Mouse (Mus musculus): ENCODE results near the gene Padi1. TPM values are rescaled to one million over a fixed set of nuclear protein-coding genes. Genes with fewer than 3 reads are reported as not detected.

Gene Padi1
- total and polyA plus RNA-seq, 3 experiments: 0.03 to 0.16 TPM; not detected in 1

- no peak for TF ChIP-seq TAL1 (conservative IDR thresholded peaks at IDR 0.05; ENCODE audit: low read depth, low read length)
- no peak for TF ChIP-seq POLR2AphosphoS5 (IDR thresholded peaks at IDR 0.05; ENCODE audit: insufficient replicate concordance, low read depth, low read length)
- no peak for TF ChIP-seq GATA1 (IDR thresholded peaks at IDR 0.05; ENCODE audit: borderline replicate concordance, low read length)
- TF ChIP-seq GATA2 (IDR thresholded peaks at IDR 0.05; ENCODE audit: borderline replicate concordance, low read depth, low read length): no peak
- TF ChIP-seq CTCF (IDR thresholded peaks at IDR 0.05; ENCODE audit: low read depth, low read length): no peak
- peaks cover 18% of the 10 kb centered on the region for H3K4me1 ChIP-seq (ENCODE audit: insufficient read depth, low read depth, low read length)
Observed at GRCm38 (mm10) chr4:140853626-140854025, 8.0 kb upstream of the Padi1 start.

GRCm38 (mm10) chr4:140849310-140849709, 3.7 kb upstream of the Padi1 start:
- DNase-seq (ENCODE audit: low spot score) (no peak), ATAC-seq (ENCODE audit: extremely low read depth, insufficient number of reproducible peaks, low FRiP score, poor library complexity, severe bottlenecking) (no peak)
- H3K4me1 ChIP-seq (ENCODE audit: insufficient read depth, low read depth, low read length): peaks cover 6% of the 10 kb centered on the region
- H3K4me3 ChIP-seq (ENCODE audit: low read depth, low read length): no peak overlapping the region
- H3K9me3 ChIP-seq (replicated peaks): no peaks in the 10 kb centered on the region
- TF ChIP-seq TAL1 (conservative IDR thresholded peaks at IDR 0.05; ENCODE audit: low read depth, low read length): no peak
- TF ChIP-seq CTCF (IDR thresholded peaks at IDR 0.05; ENCODE audit: low read depth, low read length): no peak
- TF ChIP-seq GATA1 (IDR thresholded peaks at IDR 0.05; ENCODE audit: borderline replicate concordance, low read length): no peak
- no peak for TF ChIP-seq GATA2 (IDR thresholded peaks at IDR 0.05; ENCODE audit: borderline replicate concordance, low read depth, low read length)
- no peak for TF ChIP-seq POLR2AphosphoS5 (IDR thresholded peaks at IDR 0.05; ENCODE audit: insufficient replicate concordance, low read depth, low read length)
- no peaks in the 10 kb centered on the region for H3K36me3 ChIP-seq (replicated peaks)
- peaks cover 40% of the 10 kb centered on the region for H3K27me3 ChIP-seq (ENCODE audit: insufficient read depth, low read length)

More at GRCm38 (mm10) chr4:140853626-140854025, 8.0 kb upstream of the Padi1 start:
- H3K9me3 ChIP-seq (replicated peaks): no peaks in the 10 kb centered on the region
- no peak for ATAC-seq (ENCODE audit: extremely low read depth, insufficient number of reproducible peaks, low FRiP score, poor library complexity, severe bottlenecking)
- H3K4me3 ChIP-seq (ENCODE audit: low read depth, low read length): no peak overlapping the region
- H3K36me3 ChIP-seq (replicated peaks): no peaks in the 10 kb centered on the region
- DNase-seq (ENCODE audit: low spot score): no peak
- H3K27me3 ChIP-seq (ENCODE audit: insufficient read depth, low read length): peaks cover 43% of the 10 kb centered on the region

- Histone ChIP-seq H3K9me3 (replicated peaks) (no peaks in the 10 kb centered on the region), H3K27me3 (ENCODE audit: insufficient read depth, low read length) (peaks cover 26% of the 10 kb centered on the region; the same call in 1 of the 2 replicates), H3K4me1 (ENCODE audit: insufficient read depth, low read depth, low read length) (no peaks in the 10 kb centered on the region), H3K4me3 (ENCODE audit: low read depth, low read length) (no peak overlapping the region), H3K36me3 (replicated peaks) (no peaks in the 10 kb centered on the region)
- TF ChIP-seq GATA2 (IDR thresholded peaks at IDR 0.05; ENCODE audit: borderline replicate concordance, low read depth, low read length) (no peak), GATA1 (IDR thresholded peaks at IDR 0.05; ENCODE audit: borderline replicate concordance, low read length) (no peak)
- ATAC-seq (ENCODE audit: extremely low read depth, insufficient number of reproducible peaks, low FRiP score, poor library complexity, severe bottlenecking) (no peak), DNase-seq (ENCODE audit: low spot score) (no peak)
Observed at GRCm38 (mm10) chr4:140844991-140845390, 587 bp downstream of the Padi1 start.

- ATAC-seq (ENCODE audit: extremely low read depth, insufficient number of reproducible peaks, low FRiP score, poor library complexity, severe bottlenecking) (no peak), DNase-seq (ENCODE audit: low spot score) (no peak)
- Histone ChIP-seq H3K27me3 (ENCODE audit: insufficient read depth, low read length) (peaks cover 19% of the 10 kb centered on the region; the same call in 1 of the 2 replicates), H3K9me3 (replicated peaks) (no peaks in the 10 kb centered on the region), H3K36me3 (replicated peaks) (no peaks in the 10 kb centered on the region), H3K4me3 (ENCODE audit: low read depth, low read length) (no peak overlapping the region), H3K4me1 (ENCODE audit: insufficient read depth, low read depth, low read length) (no peaks in the 10 kb centered on the region)
- TF ChIP-seq CTCF (IDR thresholded peaks at IDR 0.05; ENCODE audit: low read depth, low read length) (no peak), POLR2AphosphoS5 (IDR thresholded peaks at IDR 0.05; ENCODE audit: insufficient replicate concordance, low read depth, low read length) (no peak), GATA1 (IDR thresholded peaks at IDR 0.05; ENCODE audit: borderline replicate concordance, low read length) (no peak), GATA2 (IDR thresholded peaks at IDR 0.05; ENCODE audit: borderline replicate concordance, low read depth, low read length) (no peak), TAL1 (conservative IDR thresholded peaks at IDR 0.05; ENCODE audit: low read depth, low read length) (no peak)
Observed at GRCm38 (mm10) chr4:140843670-140844280, 1.8 kb downstream of the Padi1 start.

GRCm38 (mm10) chr4:140842909-140843308, 2.7 kb downstream of the Padi1 start:
- H3K36me3 ChIP-seq (replicated peaks): no peaks in the 10 kb centered on the region
- H3K4me1 ChIP-seq (ENCODE audit: insufficient read depth, low read depth, low read length): no peaks in the 10 kb centered on the region
- no peak overlapping the region for H3K4me3 ChIP-seq (ENCODE audit: low read depth, low read length)
- peaks cover 23% of the 10 kb centered on the region; the same call in 1 of the 2 replicates for H3K27me3 ChIP-seq (ENCODE audit: insufficient read depth, low read length)
- TF ChIP-seq POLR2AphosphoS5 (IDR thresholded peaks at IDR 0.05; ENCODE audit: insufficient replicate concordance, low read depth, low read length) (no peak), GATA2 (IDR thresholded peaks at IDR 0.05; ENCODE audit: borderline replicate concordance, low read depth, low read length) (no peak), TAL1 (conservative IDR thresholded peaks at IDR 0.05; ENCODE audit: low read depth, low read length) (no peak), GATA1 (IDR thresholded peaks at IDR 0.05; ENCODE audit: borderline replicate concordance, low read length) (no peak), CTCF (IDR thresholded peaks at IDR 0.05; ENCODE audit: low read depth, low read length) (no peak)
- H3K9me3 ChIP-seq (replicated peaks): no peaks in the 10 kb centered on the region
- no peak for ATAC-seq (ENCODE audit: extremely low read depth, insufficient number of reproducible peaks, low FRiP score, poor library complexity, severe bottlenecking)
- no peak for DNase-seq (ENCODE audit: low spot score)

GRCm38 (mm10) chr4:140837879-140838278, 7.7 kb downstream of the Padi1 start:
- DNase-seq (ENCODE audit: low spot score): no peak
- ATAC-seq (ENCODE audit: extremely low read depth, insufficient number of reproducible peaks, low FRiP score, poor library complexity, severe bottlenecking): no peak
- Histone ChIP-seq H3K27me3 (ENCODE audit: insufficient read depth, low read length) (peaks cover 12% of the 10 kb centered on the region; the same call in 1 of the 2 replicates), H3K4me3 (ENCODE audit: low read depth, low read length) (peak overlapping the region; percentile 6; the same call in 1 of the 2 replicates), H3K36me3 (replicated peaks) (no peaks in the 10 kb centered on the region), H3K4me1 (ENCODE audit: insufficient read depth, low read depth, low read length) (no peaks in the 10 kb centered on the region), H3K9me3 (replicated peaks) (no peaks in the 10 kb centered on the region)
- TF ChIP-seq POLR2AphosphoS5 (IDR thresholded peaks at IDR 0.05; ENCODE audit: insufficient replicate concordance, low read depth, low read length) (no peak), GATA1 (IDR thresholded peaks at IDR 0.05; ENCODE audit: borderline replicate concordance, low read length) (no peak), CTCF (IDR thresholded peaks at IDR 0.05; ENCODE audit: low read depth, low read length) (no peak), TAL1 (conservative IDR thresholded peaks at IDR 0.05; ENCODE audit: low read depth, low read length) (no peak), GATA2 (IDR thresholded peaks at IDR 0.05; ENCODE audit: borderline replicate concordance, low read depth, low read length) (no peak)

Measured in G1E (cell line).